Mouse (Mus musculus) forebrain, embryonic 15.5 days (tissue): ENCODE results near the gene Fancc. TPM values are rescaled to one million over a fixed set of nuclear protein-coding genes. Genes with fewer than 3 reads are reported as not detected.
A peak's percentile ranks its signal among the peaks of the same experiment; 100 is the strongest.

Experiments used
- ATAC-seq: fragments of 200-750 bp; cut with Nextera tagmentation; replicated peaks from 2 replicates; pipeline ENCODE4 v1.8.0; 2017; ENCODE audit warnings: mild to moderate bottlenecking, moderate TSS enrichment, moderate library complexity
- H3K27ac ChIP-seq: fragments of 300-500 bp; sonication (generic); replicated peaks from 2 replicates; pipeline ENCODE4 v1.5.1; 2015; ENCODE audit warnings: mild to moderate bottlenecking, inconsistent platforms
- H3K27me3 ChIP-seq: fragments of 300-500 bp; sonication (generic); 2 replicates; pipeline ENCODE4 v1.6.1; 2015; ENCODE audit warnings: inconsistent platforms
- H3K36me3 ChIP-seq: fragments of 300-500 bp; sonication (generic); 2 replicates; pipeline ENCODE4 v1.6.1; 2015; ENCODE audit warnings: mild to moderate bottlenecking, inconsistent platforms
- H3K4me1 ChIP-seq: fragments of 300-500 bp; sonication (generic); 2 replicates; pipeline ENCODE4 v1.6.1; 2015; ENCODE audit warnings: inconsistent platforms
- H3K4me2 ChIP-seq: fragments of 300-500 bp; sonication (generic); replicated peaks from 2 replicates; pipeline ENCODE4 v1.6.1; 2015; ENCODE audit warnings: mild to moderate bottlenecking, inconsistent platforms
- H3K4me3 ChIP-seq: fragments of 300-500 bp; sonication (generic); 2 replicates; pipeline ENCODE4 v1.5.1; 2015; ENCODE audit warnings: mild to moderate bottlenecking, inconsistent platforms
- H3K9ac ChIP-seq: fragments of 300-500 bp; sonication (generic); replicated peaks from 2 replicates; pipeline ENCODE4 v1.6.1; 2015; ENCODE audit warnings: mild to moderate bottlenecking, inconsistent platforms
- H3K9me3 ChIP-seq: fragments of 300-500 bp; sonication (generic); 2 replicates; pipeline ENCODE4 v1.6.1; 2016; ENCODE audit warnings: inconsistent platforms
- WGBS: fragments of 180-500 bp; shearing (Covaris S2); methylation state at CpG from one replicate; pipeline ENCODE4 v1.1.7; 2015; ENCODE audit warnings: mixed read lengths; 5-methylcytosine and 5-hydroxymethylcytosine counted together
- polyA plus RNA-seq: library from polyadenylated mRNA; unstranded; fragments of >200 nt; fragmentation: Nextera tagmentation; extraction: Ambion mirVana; gene quantifications from 2 replicates; pipeline ENCODE4 v1.2.1, GENCODE M21; 2015

Fancc gene
- polyA plus RNA-seq, 1 experiment from 2014 or later = 13.2 TPM

- H3K4me1 ChIP-seq = peaks cover 16% of the 10 kb centered on the region
- H3K27me3 ChIP-seq = no peaks in the 10 kb centered on the region
- no peak overlapping the region for H3K9ac ChIP-seq
- WGBS = 81% methylated on average over 1 of the region's 1 CpGs
- ATAC-seq = no peak
- H3K4me3 ChIP-seq = no peak overlapping the region
- no peaks in the 10 kb centered on the region for H3K9me3 ChIP-seq
- no peaks in the 10 kb centered on the region for H3K36me3 ChIP-seq
- no peak overlapping the region for H3K4me2 ChIP-seq
- no peak overlapping the region for H3K27ac ChIP-seq
Observed at GRCm38 (mm10) chr13:63262168-63262957, 234.7 kb downstream of the Fancc start.

- Histone ChIP-seq H3K27ac (no peak overlapping the region), H3K4me1 (peaks cover 16% of the 10 kb centered on the region), H3K27me3 (no peaks in the 10 kb centered on the region), H3K9ac (no peak overlapping the region), H3K36me3 (no peaks in the 10 kb centered on the region), H3K9me3 (no peaks in the 10 kb centered on the region), H3K4me3 (no peak overlapping the region), H3K4me2 (no peak overlapping the region)
- 97% methylated on average over 3 of the region's 3 CpGs for WGBS
- no peak for ATAC-seq
Observed at GRCm38 (mm10) chr13:63261676-63262075, 235.4 kb downstream of the Fancc start.

GRCm38 (mm10) chr13:63260753-63261631 lies 236.1 kb downstream of the Fancc start:
- H3K36me3 ChIP-seq = no peaks in the 10 kb centered on the region
- H3K27me3 ChIP-seq = no peaks in the 10 kb centered on the region
- no peak overlapping the region for H3K9ac ChIP-seq
- WGBS = 62% methylated on average over 18 of the region's 18 CpGs
- H3K9me3 ChIP-seq = no peaks in the 10 kb centered on the region
- H3K27ac ChIP-seq = peak overlapping the region; percentile 39; the same call in 1 of the 2 replicates
- peaks cover 16% of the 10 kb centered on the region for H3K4me1 ChIP-seq
- ATAC-seq = peak; percentile 65
- no peak overlapping the region for H3K4me3 ChIP-seq
- H3K4me2 ChIP-seq = no peak overlapping the region

GRCm38 (mm10) chr13:63260133-63260532 lies 236.9 kb downstream of the Fancc start:
- Histone ChIP-seq H3K27ac (peak overlapping the region; percentile 39; the same call in 1 of the 2 replicates), H3K9ac (no peak overlapping the region), H3K4me3 (no peak overlapping the region), H3K4me1 (peaks cover 16% of the 10 kb centered on the region), H3K4me2 (no peak overlapping the region), H3K27me3 (no peaks in the 10 kb centered on the region), H3K9me3 (no peaks in the 10 kb centered on the region), H3K36me3 (no peaks in the 10 kb centered on the region)
- 41% methylated on average over 4 of the region's 4 CpGs for WGBS
- ATAC-seq = no peak

GRCm38 (mm10) chr13:63258671-63259070 lies 238.4 kb downstream of the Fancc start:
- Histone ChIP-seq H3K27me3 (no peaks in the 10 kb centered on the region), H3K4me3 (no peak overlapping the region), H3K9ac (no peak overlapping the region), H3K4me1 (peaks cover 16% of the 10 kb centered on the region), H3K36me3 (no peaks in the 10 kb centered on the region), H3K9me3 (no peaks in the 10 kb centered on the region), H3K27ac (no peak overlapping the region), H3K4me2 (no peak overlapping the region)
- ATAC-seq = no peak
- WGBS = 90% methylated on average over 4 of the region's 4 CpGs

- Histone ChIP-seq H3K9ac (no peak overlapping the region), H3K4me2 (no peak overlapping the region), H3K36me3 (no peaks in the 10 kb centered on the region), H3K9me3 (no peaks in the 10 kb centered on the region), H3K4me3 (no peak overlapping the region), H3K27me3 (no peaks in the 10 kb centered on the region), H3K27ac (no peak overlapping the region), H3K4me1 (peaks cover 16% of the 10 kb centered on the region)
- ATAC-seq = no peak
- 81% methylated on average over 6 of the region's 6 CpGs for WGBS
Observed at GRCm38 (mm10) chr13:63258167-63258582, 238.9 kb downstream of the Fancc start.

- H3K36me3 ChIP-seq = no peaks in the 10 kb centered on the region
- WGBS = 74% methylated on average over 7 of the region's 7 CpGs
- H3K4me1 ChIP-seq = peaks cover 16% of the 10 kb centered on the region
- no peak overlapping the region for H3K4me2 ChIP-seq
- H3K9me3 ChIP-seq = no peaks in the 10 kb centered on the region
- H3K4me3 ChIP-seq = no peak overlapping the region
- H3K9ac ChIP-seq = no peak overlapping the region
- H3K27ac ChIP-seq = no peak overlapping the region
- H3K27me3 ChIP-seq = no peaks in the 10 kb centered on the region
- no peak for ATAC-seq
Observed at GRCm38 (mm10) chr13:63256807-63257206, 240.3 kb downstream of the Fancc start.

- no peak overlapping the region for H3K27ac ChIP-seq
- H3K4me2 ChIP-seq = no peak overlapping the region
- no peaks in the 10 kb centered on the region for H3K36me3 ChIP-seq
- H3K4me3 ChIP-seq = no peak overlapping the region
- no peak for ATAC-seq
- H3K4me1 ChIP-seq = peaks cover 15% of the 10 kb centered on the region
- no peaks in the 10 kb centered on the region for H3K9me3 ChIP-seq
- no peak overlapping the region for H3K9ac ChIP-seq
- H3K27me3 ChIP-seq = no peaks in the 10 kb centered on the region
- 88% methylated on average over 6 of the region's 6 CpGs for WGBS
Observed at GRCm38 (mm10) chr13:63256146-63256545, 240.9 kb downstream of the Fancc start.

GRCm38 (mm10) chr13:63255519-63256011 lies 241.5 kb downstream of the Fancc start:
- Histone ChIP-seq H3K9me3 (no peaks in the 10 kb centered on the region), H3K27ac (no peak overlapping the region), H3K27me3 (no peaks in the 10 kb centered on the region), H3K4me1 (peaks cover 9% of the 10 kb centered on the region), H3K4me2 (no peak overlapping the region), H3K36me3 (no peaks in the 10 kb centered on the region), H3K4me3 (no peak overlapping the region), H3K9ac (no peak overlapping the region)
- 83% methylated on average over 5 of the region's 5 CpGs for WGBS
- ATAC-seq = no peak

GRCm38 (mm10) chr13:63253886-63254636 lies 243.0 kb downstream of the Fancc start:
- WGBS = 91% methylated on average over 7 of the region's 7 CpGs
- Histone ChIP-seq H3K9me3 (no peaks in the 10 kb centered on the region), H3K27ac (no peak overlapping the region), H3K36me3 (no peaks in the 10 kb centered on the region), H3K9ac (no peak overlapping the region), H3K4me3 (no peak overlapping the region), H3K27me3 (no peaks in the 10 kb centered on the region), H3K4me1 (0 out of 2 replicates have a peak, but pooled peaks cover 3% of the 10 kb centered on the region), H3K4me2 (no peak overlapping the region)
- no peak for ATAC-seq

- WGBS = 88% methylated on average over 5 of the region's 5 CpGs
- no peak for ATAC-seq
- Histone ChIP-seq H3K4me1 (0 out of 2 replicates have a peak, but pooled peaks cover 3% of the 10 kb centered on the region), H3K9ac (no peak overlapping the region), H3K4me3 (no peak overlapping the region), H3K9me3 (no peaks in the 10 kb centered on the region), H3K27ac (no peak overlapping the region), H3K36me3 (no peaks in the 10 kb centered on the region), H3K27me3 (no peaks in the 10 kb centered on the region), H3K4me2 (no peak overlapping the region)
Observed at GRCm38 (mm10) chr13:63253147-63253546, 243.9 kb downstream of the Fancc start.
